In genomic region chr9:120834166-120834565, GRCm38 (mm10) we compare ENCODE assay signal across 28 mouse cellular contexts.
"Had no signal": no experiment of that assay in that cellular context is flagged by ENCODE, and none has a peak within 500 bp of the region (broad histone marks: within the 10 kb centered on the region; RNA-seq: fewer than 3 reads in every experiment).

No protein-coding gene starts in this region.

- H3K36me3 ChIP-seq: heart, embryonic 13.5 days; heart, embryonic 15.5 days; hindbrain, embryonic 13.5 days; hindbrain, embryonic 15.5 days; kidney, embryonic 15.5 days; limb, embryonic 10.5 days; limb, embryonic 12.5 days; liver, embryonic 13.5 days had no signal

- DNase-seq: gastrocnemius, adult 2 months; gastrocnemius, postnatal 10 days; gastrocnemius, postnatal 25 days; heart, adult 11 months; heart, adult 2 months; heart, postnatal 14 days; heart, postnatal 36 days; kidney, adult 11 months; kidney, adult 2 months; kidney, adult 9 months; kidney, postnatal 14 days; kidney, postnatal 36 days; layer of hippocampus, adult 9-11 months; liver; liver, embryonic 13.5 days had no signal

- H3K4me1 ChIP-seq: heart, embryonic 13.5 days; heart, embryonic 15.5 days; hindbrain, embryonic 15.5 days; kidney, embryonic 15.5 days; limb, embryonic 10.5 days; limb, embryonic 12.5 days; liver, embryonic 13.5 days had no signal

- H3K9ac ChIP-seq: heart, embryonic 13.5 days; heart, embryonic 15.5 days; hindbrain, embryonic 13.5 days; hindbrain, embryonic 15.5 days; kidney, embryonic 15.5 days; limb, embryonic 12.5 days; liver, embryonic 13.5 days had no signal

- H3K4me2 ChIP-seq: heart, embryonic 11.5 days; heart, embryonic 13.5 days; heart, embryonic 15.5 days; hindbrain, embryonic 13.5 days; hindbrain, embryonic 15.5 days; kidney, embryonic 15.5 days; limb, embryonic 12.5 days; liver, embryonic 11.5 days; liver, embryonic 13.5 days had no signal

- H3K27me3 ChIP-seq: heart, embryonic 13.5 days; heart, embryonic 15.5 days; hindbrain, embryonic 13.5 days; hindbrain, embryonic 15.5 days; kidney, embryonic 15.5 days; limb, embryonic 12.5 days; liver, embryonic 13.5 days had no signal

- H3K27ac ChIP-seq: gastrocnemius, adult 2 months; heart, adult 2 months; heart, embryonic 13.5 days; heart, embryonic 15.5 days; hindbrain, embryonic 13.5 days; hindbrain, embryonic 15.5 days; hindbrain, postnatal 0 days; kidney, embryonic 15.5 days; kidney, postnatal 0 days; left cerebral cortex, adult 2 months; limb, embryonic 10.5 days; limb, embryonic 12.5 days; liver, embryonic 13.5 days had no signal

- H3K4me3 ChIP-seq: gastrocnemius, adult 2 months; heart, adult 2 months; heart, embryonic 13.5 days; heart, embryonic 15.5 days; hindbrain, embryonic 13.5 days; hindbrain, embryonic 15.5 days; kidney, embryonic 15.5 days; left cerebral cortex, adult 2 months; limb, embryonic 10.5 days; limb, embryonic 12.5 days; liver, embryonic 13.5 days had no signal

- H3K9me3 ChIP-seq: heart, embryonic 13.5 days; heart, embryonic 15.5 days; hindbrain, embryonic 13.5 days; hindbrain, embryonic 15.5 days; kidney, embryonic 15.5 days; limb, embryonic 10.5 days; limb, embryonic 12.5 days; liver, embryonic 13.5 days had no signal

- ATAC-seq: hindbrain, postnatal 0 days; intestine, embryonic 16.5 days had no signal
